Mouse (Mus musculus) cerebellum, adult 2 months (tissue): ENCODE results near the gene Rerg.

ENCODE experiments used
- CTCF ChIP-seq: fragments of 200-500 bp; IDR thresholded peaks from 2 replicates; pipeline ENCODE4 v1.5.1; 2011; ENCODE audit warnings: low read depth, mild to moderate bottlenecking, control low read depth, low read length, moderate library complexity, borderline replicate concordance; ENCODE audit not compliant: insufficient read depth
- POLR2A ChIP-seq: fragments of 200-500 bp; IDR thresholded peaks from 2 replicates; pipeline ENCODE4 v1.6.1; 2011; ENCODE audit warnings: low read length, control low read depth, borderline replicate concordance; ENCODE audit not compliant: insufficient read depth

- TF ChIP-seq POLR2A (no peak), CTCF (no peak)
Observed at GRCm38 (mm10) chr6:137159372-137159926, 10.8 kb downstream of the Rerg start.
